Mouse (Mus musculus) embryonic facial prominence, embryonic 13.5 days (tissue): ENCODE results near the gene Cobl. TPM values are rescaled to one million over a fixed set of nuclear protein-coding genes. Genes with fewer than 3 reads are reported as not detected.

Source experiments
- ATAC-seq: fragments of 200-750 bp; cut with Nextera tagmentation; 2 replicates; pipeline ENCODE4 v1.8.0; 2017; ENCODE audit warnings: low read depth; ENCODE audit not compliant: insufficient number of reproducible peaks, insufficient read depth, low FRiP score, low TSS enrichment
- H3K27ac ChIP-seq: fragments of 300-500 bp; sonication (generic); 2 replicates; pipeline ENCODE4 v1.5.1; 2015; ENCODE audit warnings: moderate library complexity, mild to moderate bottlenecking, inconsistent platforms
- H3K27me3 ChIP-seq: fragments of 300-500 bp; sonication (generic); 2 replicates; pipeline ENCODE4 v1.6.1; 2015; ENCODE audit warnings: mild to moderate bottlenecking, inconsistent platforms
- H3K36me3 ChIP-seq: fragments of 300-500 bp; sonication (generic); 2 replicates; pipeline ENCODE4 v1.6.1; 2015; ENCODE audit warnings: mild to moderate bottlenecking, inconsistent platforms
- H3K4me1 ChIP-seq: fragments of 300-500 bp; sonication (generic); 2 replicates; pipeline ENCODE4 v1.6.1; 2015; ENCODE audit warnings: inconsistent platforms
- H3K4me2 ChIP-seq: fragments of 300-500 bp; sonication (generic); 2 replicates; pipeline ENCODE4 v1.6.1; 2015; ENCODE audit warnings: moderate library complexity, mild to moderate bottlenecking, inconsistent platforms
- H3K4me3 ChIP-seq: fragments of 300-500 bp; sonication (generic); 2 replicates; pipeline ENCODE4 v1.5.1; 2015; ENCODE audit warnings: mild to moderate bottlenecking, inconsistent platforms
- H3K9ac ChIP-seq: fragments of 300-500 bp; sonication (generic); 2 replicates; pipeline ENCODE4 v1.6.1; 2015; ENCODE audit warnings: mild to moderate bottlenecking, inconsistent platforms
- H3K9me3 ChIP-seq: fragments of 300-500 bp; sonication (generic); 2 replicates; pipeline ENCODE4 v1.6.1; 2016; ENCODE audit warnings: inconsistent platforms
- WGBS: fragments of 180-500 bp; shearing (Covaris S2); methylation state at CpG from one replicate; pipeline ENCODE4 v1.1.7; 2015; ENCODE audit warnings: mixed read lengths; 5-methylcytosine and 5-hydroxymethylcytosine counted together
- polyA plus RNA-seq: library from polyadenylated mRNA; unstranded; fragments of >200 nt; fragmentation: Nextera tagmentation; extraction: Ambion mirVana; gene quantifications from 2 replicates; pipeline ENCODE4 v1.2.1, GENCODE M21; 2015

Cobl gene
- polyA plus RNA-seq, 1 experiment from 2014 or later: 5.6 TPM

DNA sequence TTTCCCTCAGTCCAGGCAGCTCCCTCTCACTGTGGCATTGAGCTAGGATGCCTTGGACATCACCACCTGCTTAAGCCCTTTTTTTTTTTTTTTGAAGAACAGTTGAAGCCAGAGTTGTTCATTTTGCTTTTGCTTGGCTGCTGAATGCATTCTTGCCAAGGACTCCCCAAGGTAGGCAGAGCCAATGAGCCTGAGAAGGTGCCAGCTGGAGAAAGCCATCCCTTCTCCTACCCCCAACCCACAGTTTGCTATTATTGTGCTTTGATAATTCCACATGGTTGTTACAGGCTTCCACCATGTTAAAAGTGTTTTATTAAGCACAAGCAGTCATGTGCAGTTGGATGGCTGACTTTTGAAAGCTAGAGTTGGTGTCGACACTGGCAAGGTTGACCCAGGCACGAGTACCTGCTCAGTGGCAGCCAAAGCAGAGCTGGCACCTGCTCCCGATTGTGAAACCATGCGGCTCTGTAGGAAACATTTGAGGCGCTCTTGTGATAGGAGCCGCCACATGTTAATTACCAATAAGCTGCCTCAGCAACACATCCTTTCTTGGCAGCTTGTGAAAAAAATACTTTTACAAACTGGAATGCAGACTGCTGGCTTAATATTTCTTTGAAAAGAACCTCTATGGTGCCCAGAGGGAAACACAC, 265.9 kb downstream of the Cobl start:
- no peaks in the 10 kb centered on the region for H3K27me3 ChIP-seq
- WGBS: 78% methylated on average over 6 of the region's 6 CpGs
- ATAC-seq: no peak

DNA sequence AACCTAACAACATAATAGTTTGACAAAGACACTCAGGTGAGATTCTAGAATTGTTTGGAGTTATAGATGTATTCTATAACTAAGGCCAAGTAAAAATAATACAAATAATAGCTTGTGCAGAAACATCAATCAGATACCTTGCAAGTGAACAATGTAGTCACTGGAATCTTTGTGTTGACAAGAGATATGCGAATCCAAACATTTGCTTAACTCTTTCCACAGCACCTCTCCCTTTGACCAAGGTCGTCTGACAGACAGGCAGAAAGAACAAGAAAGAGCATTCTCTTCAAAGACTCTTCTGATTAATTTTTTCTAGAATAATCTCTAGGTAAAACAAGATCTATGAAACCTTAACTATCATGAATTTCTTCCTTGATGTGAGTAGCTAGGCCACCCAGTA, 266.7 kb downstream of the Cobl start:
- no peak overlapping the region for H3K27ac ChIP-seq
- 82% methylated on average over 2 of the region's 2 CpGs for WGBS

More for the DNA sequence above, 265.9 kb downstream of the Cobl start:
- Histone ChIP-seq H3K4me1 (no peaks in the 10 kb centered on the region), H3K36me3 (no peaks in the 10 kb centered on the region), H3K9ac (no peak overlapping the region), H3K4me3 (no peak overlapping the region), H3K27ac (no peak overlapping the region), H3K4me2 (no peak overlapping the region), H3K9me3 (no peaks in the 10 kb centered on the region)

DNA sequence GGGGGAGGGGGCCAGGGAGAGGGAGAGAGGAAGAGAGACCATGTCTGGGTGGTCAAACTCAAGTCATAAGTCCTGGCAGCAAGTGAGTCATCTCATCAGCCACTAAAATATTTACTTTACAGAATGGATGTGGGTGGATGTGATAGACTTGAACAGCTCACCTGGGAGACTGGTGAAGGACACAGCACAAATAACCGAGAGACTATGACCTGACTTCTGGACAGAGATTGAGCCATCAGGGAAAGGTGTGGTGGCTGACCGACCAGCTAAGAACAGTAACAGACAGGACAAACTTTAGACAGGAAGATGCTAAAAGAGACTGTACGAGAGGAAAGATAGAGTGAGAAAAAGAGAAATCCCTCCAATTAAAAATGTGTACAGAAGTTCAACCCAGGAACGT, 267.2 kb downstream of the Cobl start:
- 80% methylated on average over 4 of the region's 4 CpGs for WGBS
- Histone ChIP-seq H3K36me3 (no peaks in the 10 kb centered on the region), H3K27ac (no peak overlapping the region), H3K9me3 (no peaks in the 10 kb centered on the region), H3K9ac (no peak overlapping the region), H3K4me3 (no peak overlapping the region), H3K4me1 (no peaks in the 10 kb centered on the region), H3K4me2 (no peak overlapping the region), H3K27me3 (no peaks in the 10 kb centered on the region)
- ATAC-seq: no peak

More for the DNA sequence above, 266.7 kb downstream of the Cobl start:
- Histone ChIP-seq H3K4me2 (no peak overlapping the region), H3K9ac (no peak overlapping the region), H3K4me3 (no peak overlapping the region), H3K9me3 (no peaks in the 10 kb centered on the region), H3K4me1 (no peaks in the 10 kb centered on the region), H3K27me3 (no peaks in the 10 kb centered on the region), H3K36me3 (no peaks in the 10 kb centered on the region)
- ATAC-seq: no peak

DNA sequence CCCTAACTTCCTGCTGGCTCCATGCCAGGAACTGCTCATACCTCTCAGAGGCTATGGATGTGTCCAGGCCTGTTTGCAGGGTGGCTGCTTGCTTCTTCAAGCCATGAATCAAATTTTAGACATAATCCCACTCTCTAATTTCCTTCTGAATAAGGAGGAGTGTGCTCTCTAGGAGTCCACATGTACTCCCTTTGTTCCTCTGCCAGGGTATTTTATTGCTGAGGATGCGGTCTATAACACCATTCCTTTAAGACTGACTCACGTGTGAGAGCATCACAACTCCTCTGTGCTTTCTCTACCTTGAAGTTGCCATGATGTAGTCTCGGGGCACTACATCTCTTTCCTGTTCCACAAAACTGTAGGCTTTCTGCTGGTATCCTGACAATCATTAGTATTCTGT, 269.4 kb downstream of the Cobl start:
- Histone ChIP-seq H3K27ac (no peak overlapping the region), H3K4me2 (no peak overlapping the region), H3K9me3 (no peaks in the 10 kb centered on the region), H3K27me3 (no peaks in the 10 kb centered on the region), H3K4me1 (no peaks in the 10 kb centered on the region), H3K36me3 (no peaks in the 10 kb centered on the region), H3K9ac (no peak overlapping the region), H3K4me3 (no peak overlapping the region)
- 82% methylated on average over 3 of the region's 3 CpGs for whole genome bisulfite sequencing
- ATAC-seq: no peak

DNA sequence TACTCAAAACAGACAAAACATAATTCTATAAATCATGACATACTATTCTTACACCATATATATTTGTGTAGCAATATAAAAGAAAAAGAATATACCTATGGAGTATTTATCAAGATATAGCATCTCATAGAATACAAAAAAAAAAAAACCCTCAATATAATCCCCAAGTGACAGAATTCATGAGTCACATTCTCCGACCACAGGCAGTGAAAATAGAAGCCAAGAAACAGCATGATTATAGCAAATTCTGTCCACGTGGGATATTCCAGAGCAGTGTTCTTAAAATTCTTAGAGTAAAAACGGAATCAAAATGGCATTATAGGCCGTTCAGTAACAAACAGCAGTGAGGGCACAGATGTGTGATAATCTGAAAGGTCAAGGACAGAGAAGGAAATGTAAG, 271.4 kb downstream of the Cobl start:
- no peaks in the 10 kb centered on the region for H3K27me3 ChIP-seq
- ATAC-seq: no peak
- H3K4me3 ChIP-seq: no peak overlapping the region
- no peak overlapping the region for H3K9ac ChIP-seq
- H3K9me3 ChIP-seq: no peaks in the 10 kb centered on the region
- H3K4me2 ChIP-seq: no peak overlapping the region
- no peaks in the 10 kb centered on the region for H3K36me3 ChIP-seq
- no peak overlapping the region for H3K27ac ChIP-seq
- no peaks in the 10 kb centered on the region for H3K4me1 ChIP-seq
- WGBS: 74% methylated on average over 4 of the region's 4 CpGs

DNA sequence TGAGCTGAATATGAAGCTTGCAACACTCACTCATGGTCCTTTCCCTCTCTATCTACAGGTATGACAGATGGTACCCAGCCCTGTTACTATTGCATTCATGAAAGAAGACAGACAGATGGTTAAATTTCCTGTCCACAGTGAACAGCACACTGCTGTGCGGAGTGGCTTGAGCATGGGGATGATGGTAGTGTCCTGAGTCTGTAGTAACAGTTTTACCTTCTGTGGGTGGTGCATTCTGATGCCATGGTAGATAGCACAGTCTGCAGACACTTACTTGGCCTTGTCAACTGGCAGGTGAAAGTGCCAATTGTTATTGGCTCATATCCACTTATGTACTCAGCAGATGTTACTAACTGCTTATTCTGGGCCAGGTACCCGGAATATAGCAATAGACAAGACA, 273.4 kb downstream of the Cobl start:
- Histone ChIP-seq H3K27ac (no peak overlapping the region), H3K4me2 (no peak overlapping the region), H3K9ac (no peak overlapping the region), H3K4me1 (no peaks in the 10 kb centered on the region), H3K27me3 (no peaks in the 10 kb centered on the region), H3K9me3 (no peaks in the 10 kb centered on the region), H3K36me3 (no peaks in the 10 kb centered on the region), H3K4me3 (no peak overlapping the region)
- WGBS: 87% methylated on average over 2 of the region's 2 CpGs
- ATAC-seq: no peak

DNA sequence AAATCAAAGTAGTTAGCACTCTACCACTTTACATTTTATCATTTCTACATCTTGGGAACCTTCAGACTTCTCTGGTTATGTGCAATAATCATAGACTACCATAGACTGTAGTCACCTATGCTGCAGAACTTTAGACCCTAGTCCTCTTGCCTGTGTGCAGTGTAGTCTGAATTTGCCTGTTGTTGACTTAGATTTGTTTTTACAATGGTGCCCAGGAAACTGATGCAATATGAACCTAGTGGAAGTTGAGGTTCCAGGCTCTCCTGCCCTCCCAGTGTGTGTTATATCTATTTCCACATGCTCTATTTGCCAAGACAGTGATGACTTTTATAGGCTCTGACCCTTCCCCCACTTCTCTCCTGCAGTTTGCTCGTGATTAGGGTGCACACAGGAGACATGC, 274.3 kb downstream of the Cobl start:
- 50% methylated on average over 1 of the region's 1 CpGs for WGBS
- H3K27me3 ChIP-seq: no peaks in the 10 kb centered on the region
- no peaks in the 10 kb centered on the region for H3K9me3 ChIP-seq
- no peak for ATAC-seq
- H3K4me1 ChIP-seq: no peaks in the 10 kb centered on the region
- no peak overlapping the region for H3K9ac ChIP-seq
- no peaks in the 10 kb centered on the region for H3K36me3 ChIP-seq
- H3K4me2 ChIP-seq: no peak overlapping the region
- H3K4me3 ChIP-seq: no peak overlapping the region
- H3K27ac ChIP-seq: no peak overlapping the region
